Mouse (Mus musculus): ENCODE results near the gene Tgm3.

GRCm38 (mm10) chr2:130070396-130070795 is 58.2 kb downstream of the Tgm3 start:
- no peak for TF ChIP-seq CTCF (IDR thresholded peaks at IDR 0.05)
- TF ChIP-seq EP300 (IDR thresholded peaks at IDR 0.05): no peak
